Mouse (Mus musculus) neutrophil, adult 5-6 weeks (primary cell): ENCODE data around the gene Stk11. TPM values are rescaled to one million over a fixed set of nuclear protein-coding genes. Genes with fewer than 3 reads are reported as not detected.

Experiments
- ATAC-seq: fragments of 151-379, 151-347 bp; 2 replicates; pipeline ENCODE4 v1.8.0; 2017; ENCODE audit warnings: mild to moderate bottlenecking, moderate TSS enrichment; ENCODE audit not compliant: insufficient number of reproducible peaks, poor library complexity, low FRiP score, severe bottlenecking; ENCODE audit errors: extremely low read depth
- total RNA-seq: library from RNA; stranded (forward); fragments of 200-1000 nt; gene quantifications from 2 replicates; pipeline ENCODE4 v1.2.3, GENCODE M21; 2017

The Stk11 gene
- total RNA-seq, 1 experiment from 2014 or later, result 235 TPM

DNA sequence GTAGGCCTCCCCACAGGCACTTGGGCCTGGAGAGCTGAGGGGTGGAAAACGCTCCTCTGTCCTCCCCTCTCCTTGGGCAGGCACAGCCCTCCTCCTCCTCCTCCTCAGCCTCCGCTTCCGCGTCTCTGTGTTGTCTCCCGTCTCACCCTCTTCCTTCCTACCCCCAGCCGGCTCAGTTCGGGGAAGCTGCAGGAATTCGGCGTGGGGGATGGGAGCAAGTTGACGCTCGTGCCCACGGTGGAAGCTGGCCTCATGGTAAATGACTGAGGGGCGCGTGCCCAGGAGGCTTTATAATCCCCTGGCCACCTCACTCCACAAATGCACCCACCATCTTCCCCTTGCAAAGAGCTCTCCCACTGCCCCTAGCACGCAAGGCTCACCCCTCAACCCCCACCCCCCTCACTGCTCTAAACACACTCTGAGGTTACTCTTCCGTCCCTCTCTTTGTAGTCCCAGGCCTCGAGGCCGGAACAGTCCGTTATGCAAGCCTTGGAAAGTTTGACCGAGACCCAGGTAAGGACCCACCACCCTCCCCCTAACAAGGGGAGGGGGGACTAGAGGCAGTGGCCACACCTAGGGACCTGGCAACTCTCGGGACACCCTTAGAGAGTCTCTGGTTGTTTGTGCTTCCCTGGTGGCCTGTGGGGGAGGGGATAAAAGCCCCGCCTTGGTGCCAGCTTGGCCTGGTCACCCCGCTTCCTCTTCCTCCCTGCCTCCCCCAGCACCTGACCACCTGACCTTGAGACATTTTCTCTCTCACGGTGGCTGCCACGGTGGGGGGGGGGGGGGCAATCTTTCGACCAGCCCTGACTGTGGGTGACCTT, 35.8 kb downstream of the Stk11 start:
- peak; percentile 13 for ATAC-seq

DNA sequence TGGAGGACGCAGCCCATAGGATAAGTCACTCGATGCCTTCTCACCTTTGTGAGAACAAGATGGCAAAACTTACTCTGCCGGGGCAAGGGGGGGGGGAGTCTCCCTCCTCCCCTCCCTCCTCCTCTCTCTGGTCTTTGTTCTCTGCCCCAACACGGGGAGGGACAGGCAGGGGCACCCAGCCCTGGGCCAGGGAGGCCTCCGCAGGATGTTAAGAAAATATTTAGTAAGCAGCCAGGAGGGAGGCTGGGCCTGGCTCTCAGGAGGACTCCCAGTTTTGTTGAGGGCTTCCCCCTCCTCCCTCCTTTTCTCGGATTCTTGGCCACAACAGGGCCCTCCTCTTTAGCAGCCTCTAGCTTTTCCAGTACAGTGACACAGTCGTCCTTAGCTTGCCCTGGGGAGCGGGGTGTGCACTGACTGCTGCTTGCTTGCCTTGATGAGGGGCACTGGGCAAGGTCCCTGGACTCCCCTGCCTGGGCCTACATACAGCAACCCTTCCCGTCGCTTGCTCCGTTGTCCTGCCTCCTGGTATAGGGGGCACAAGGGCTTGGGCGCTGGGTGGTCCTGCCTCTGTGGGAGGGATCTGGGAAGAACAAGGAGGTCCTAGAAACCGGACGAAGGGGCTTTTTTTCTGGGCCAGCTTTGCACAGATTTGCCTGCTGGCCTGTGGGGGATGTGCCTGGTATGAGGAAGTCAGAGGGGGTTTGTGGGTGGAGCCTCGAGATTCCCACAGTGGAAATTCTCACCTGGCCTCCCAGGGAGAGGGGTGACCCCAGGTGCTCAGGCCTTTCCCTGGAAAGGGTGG, 36.7 kb downstream of the Stk11 start:
- ATAC-seq, result no peak

DNA sequence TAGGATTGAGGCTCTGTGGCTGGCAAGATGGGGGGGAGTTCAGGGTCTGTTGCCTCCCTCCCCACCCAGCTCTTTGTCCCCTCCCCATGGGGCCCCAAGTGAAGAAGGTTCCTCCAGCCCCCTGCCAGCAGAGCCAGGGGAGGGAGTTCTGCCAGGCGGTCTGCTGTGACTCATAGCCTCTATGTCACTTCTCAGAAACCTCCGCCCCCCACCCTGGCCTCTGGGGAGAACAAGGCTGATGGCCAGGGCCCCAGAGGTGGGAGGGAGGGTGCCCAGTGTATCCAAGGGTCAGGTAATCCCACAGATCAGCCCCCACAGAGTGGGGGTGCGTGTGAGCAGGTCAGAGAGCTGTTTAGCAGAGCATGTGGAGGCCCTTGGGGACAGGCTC, 37.3 kb downstream of the Stk11 start:
- no peak for ATAC-seq

DNA sequence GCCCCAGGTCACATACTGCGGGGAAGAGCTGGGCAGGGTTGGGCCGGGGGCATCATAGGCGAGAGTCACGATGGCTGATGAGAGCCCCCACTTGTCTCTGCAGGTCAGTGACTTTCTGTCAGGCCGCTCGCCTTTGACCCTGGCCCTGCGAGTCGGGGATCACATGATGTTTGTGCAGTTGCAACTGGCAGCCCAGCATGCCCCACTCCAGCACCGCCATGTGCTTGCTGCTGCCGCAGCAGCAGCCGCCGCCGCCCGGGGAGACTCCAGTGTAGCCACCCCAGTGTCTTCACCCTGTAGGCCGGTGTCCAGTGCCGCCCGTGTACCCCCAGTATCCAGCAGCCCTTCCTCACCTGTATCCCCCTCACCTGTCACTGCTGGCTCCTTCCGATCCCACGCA, 38.1 kb downstream of the Stk11 start:
- no peak for ATAC-seq

DNA sequence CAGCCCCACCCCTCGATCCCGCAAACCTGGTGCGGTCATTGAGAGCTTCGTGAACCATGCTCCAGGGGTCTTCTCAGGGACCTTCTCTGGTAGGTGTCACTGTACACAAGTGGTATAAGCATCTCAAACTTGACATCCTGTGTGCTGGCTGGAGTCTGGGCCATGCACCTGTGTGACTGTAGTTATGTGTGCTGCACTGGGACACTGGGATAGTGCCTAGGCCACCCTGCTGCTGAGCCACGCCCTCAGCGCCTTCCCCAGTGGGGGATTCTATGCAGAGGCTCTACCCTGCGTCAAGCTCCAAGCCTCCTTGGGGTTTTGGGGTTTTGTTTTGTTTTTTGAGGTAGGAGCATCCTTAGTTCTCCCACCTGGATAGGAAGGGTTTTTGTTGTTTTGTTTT, 38.8 kb downstream of the Stk11 start:
- no peak for ATAC-seq

DNA sequence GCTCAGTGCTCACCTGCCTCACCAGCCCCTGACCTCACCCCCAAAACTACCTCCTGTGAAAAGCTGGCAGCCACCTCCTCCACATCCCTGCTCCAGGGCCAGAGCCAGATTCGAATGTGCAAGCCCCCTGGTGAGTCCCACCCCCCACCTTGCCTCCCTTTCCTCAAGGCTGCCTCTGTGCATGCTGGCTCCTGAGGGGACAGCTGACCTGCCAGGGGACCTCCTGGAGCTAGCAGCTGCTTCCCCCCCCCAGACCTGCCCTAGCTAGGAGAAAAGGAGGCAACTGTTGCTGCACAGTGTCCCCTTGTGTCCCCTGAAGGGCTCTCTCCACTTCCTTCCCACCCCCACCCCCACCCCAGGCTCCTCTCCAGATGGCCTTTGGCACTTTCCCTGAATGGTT, 39.7 kb downstream of the Stk11 start:
- no peak for ATAC-seq

DNA sequence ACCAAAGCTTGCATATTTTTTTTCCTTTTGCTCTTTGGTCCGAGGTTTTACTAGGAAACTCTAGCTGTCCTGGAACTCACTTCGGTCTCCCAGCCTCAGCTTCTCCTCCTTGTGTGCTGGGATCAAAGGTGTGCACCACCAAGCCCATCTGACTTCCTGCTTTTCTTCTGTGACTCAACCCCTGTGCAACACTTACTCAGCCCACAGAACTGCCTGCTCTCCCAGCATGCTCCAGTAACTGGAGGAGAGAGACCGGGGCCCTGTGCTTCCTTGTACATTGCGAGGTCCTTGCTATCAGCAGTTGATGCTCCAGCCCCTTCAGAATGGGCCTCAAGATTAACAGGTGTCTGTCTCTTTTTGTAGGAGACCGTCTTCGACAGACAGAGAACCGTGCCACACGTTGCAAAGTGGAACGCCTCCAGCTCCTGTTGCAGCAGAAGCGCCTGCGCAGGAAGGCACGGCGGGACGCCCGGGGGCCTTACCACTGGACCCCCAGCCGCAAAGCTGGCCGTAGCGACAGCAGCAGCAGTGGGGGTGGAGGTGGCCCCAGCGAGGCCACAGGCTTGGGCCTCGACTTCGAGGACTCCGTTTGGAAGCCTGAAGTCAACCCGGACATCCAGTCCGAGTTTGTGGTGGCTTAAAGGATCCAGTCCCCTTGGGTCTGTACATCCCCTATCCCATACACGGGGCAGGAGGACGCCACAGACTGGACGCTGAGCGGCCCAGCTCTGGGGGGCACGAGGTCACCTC, 40.6 kb downstream of the Stk11 start:
- ATAC-seq, result no peak

DNA sequence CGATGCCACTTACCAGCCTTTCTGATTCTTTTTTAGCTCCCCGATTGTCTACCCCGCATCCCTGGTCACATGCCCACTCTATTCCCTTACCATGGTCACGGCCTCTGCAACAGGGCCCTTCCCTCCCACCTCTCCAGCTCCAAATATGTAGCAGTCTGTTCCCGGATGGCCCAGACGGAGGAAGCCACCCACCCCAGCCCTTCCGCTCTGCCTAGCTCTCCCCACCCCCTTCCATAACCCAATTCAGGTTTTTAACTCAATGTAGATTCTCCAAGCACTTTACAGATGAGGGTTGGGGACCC, 41.1 kb downstream of the Stk11 start:
- no peak for ATAC-seq

DNA sequence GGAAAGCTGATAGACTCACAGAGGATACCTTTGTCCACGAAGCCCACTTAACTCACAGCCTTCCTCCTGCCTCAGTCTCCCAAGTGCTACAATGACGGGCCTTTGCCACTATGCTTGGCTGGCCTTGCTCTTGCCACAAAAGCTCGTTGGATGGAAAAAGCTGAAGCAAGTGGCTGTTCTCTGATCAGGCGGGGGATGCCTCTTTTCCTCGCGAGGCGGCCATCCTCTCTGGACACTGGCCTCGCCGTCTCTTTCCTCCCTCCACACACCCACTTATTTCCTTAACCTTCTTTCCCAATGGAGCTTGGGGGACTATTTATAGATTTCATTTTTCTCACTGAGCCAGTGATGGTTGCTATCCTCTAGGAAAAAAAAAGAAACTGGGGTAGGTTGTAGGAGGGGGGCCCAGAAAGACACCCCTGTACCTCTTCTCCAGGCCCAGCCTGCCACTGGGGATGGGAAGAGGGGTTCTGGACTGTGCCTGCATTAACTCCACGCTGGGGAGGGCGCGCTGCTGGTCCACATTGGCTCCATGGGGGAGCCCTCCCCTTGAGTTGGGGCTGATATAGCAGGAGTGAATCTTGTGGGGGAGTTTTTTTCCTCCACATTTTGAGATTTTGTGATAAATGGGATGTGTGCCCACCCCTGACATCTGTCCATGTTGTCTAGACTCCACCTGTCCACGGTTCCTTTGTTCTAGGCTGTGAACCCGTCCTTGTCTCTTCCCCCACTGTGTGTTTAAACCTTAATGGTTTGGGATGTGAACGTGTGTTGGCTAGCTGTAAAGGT, 41.7 kb downstream of the Stk11 start:
- ATAC-seq, result no peak

DNA sequence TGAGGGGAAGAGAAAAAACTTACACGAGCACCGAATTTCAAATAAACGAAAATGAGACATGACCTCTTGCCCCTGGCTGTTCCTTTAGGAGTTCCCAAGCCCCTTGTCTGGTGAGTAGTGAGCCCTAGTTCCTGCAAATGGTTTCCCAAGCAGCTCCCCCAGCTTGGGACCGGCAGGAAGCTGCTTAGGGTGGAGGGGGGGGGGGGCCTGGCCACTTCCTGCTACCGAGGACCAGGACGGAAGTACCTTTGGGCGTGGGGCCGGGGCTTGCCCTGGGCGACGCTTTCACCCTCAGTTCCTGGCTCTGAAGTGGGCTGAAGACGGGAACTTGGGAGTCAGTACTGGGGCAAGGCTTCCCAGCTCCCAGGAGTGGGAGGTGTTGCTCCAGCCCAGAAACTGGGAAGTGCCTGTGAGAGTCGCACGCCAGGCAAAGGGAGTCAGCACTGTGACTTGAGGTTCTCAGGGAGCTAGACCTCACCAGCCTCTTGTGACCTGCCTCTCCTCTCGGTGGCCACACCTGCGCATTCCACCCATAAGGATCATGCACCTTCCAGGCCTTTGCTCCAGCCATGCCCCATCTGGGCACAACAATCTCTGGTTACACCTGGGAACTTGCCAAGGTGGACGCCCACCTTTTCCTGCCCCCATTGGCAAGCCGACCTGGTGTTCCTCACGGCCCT, 42.8 kb downstream of the Stk11 start:
- ATAC-seq, result peak; percentile 10; the same call in 1 of the 2 replicates

DNA sequence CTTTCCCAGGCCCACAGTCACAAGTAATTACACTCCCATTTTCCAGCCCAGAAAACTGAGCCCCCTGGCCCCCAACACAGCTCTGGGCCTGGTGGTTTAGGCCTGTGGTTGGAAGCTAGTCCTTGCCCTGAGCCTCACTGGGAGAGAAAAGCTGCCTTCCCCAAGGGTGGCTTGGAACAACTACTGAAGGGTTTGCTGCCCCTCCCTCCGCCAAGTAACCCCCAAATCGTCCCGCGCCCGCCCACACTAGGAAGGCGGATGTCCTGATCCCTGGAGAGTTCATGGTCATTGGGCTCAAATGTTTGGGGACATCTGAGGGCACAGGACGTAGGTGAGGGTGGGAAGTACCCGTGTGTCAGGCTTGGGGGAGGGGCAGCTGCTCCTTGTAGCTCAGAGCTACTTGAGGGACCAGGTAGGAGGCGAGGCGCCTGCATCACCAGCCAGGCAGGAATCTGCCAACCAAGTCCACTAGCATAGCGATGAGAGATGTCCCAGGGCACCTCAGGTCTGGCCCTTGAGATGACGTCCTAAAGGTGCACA, 43.5 kb downstream of the Stk11 start:
- ATAC-seq, result no peak; the same call in 1 of the 2 replicates

DNA sequence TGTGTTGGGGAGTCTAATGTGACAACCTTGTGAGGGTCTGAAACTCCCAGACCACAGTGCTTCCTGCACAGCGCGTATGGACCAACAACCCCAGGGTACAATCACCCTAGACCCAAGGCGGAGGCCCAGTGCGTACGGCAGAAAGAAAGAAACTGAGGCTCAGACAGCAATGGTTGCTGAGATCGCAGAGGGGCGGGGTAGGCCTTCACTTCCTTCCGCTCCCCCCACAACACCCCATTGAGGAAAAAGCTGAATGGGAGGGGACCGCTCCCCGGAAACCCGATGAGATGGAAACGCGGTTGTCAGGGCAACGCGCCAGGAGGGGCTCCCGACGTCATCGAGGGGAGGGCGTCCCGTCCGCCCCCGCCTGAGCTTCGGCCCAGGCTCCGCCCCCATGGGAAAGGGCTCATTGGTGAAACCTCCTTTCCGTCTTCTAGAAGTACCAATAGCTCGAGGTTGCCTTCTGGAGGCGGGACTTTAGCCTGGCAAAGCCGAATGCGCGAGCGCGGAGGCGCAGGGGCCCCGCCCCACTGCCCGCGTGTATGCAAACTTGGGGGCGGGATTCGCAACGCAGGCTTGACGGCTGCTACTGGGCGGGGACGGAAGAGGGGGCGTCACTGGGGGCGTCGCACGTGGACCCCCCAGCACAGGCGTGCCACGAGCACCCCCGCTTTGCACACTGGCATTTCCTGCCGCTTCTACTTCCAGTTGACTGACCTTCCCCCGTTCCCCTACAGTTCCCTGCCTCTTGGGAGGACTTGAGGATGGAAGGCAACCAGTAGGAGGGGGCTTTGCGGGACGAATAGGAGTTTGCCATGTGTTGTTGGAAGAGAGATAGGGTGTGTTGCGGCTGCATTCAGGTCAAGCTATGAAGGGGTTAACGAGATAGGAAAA, 44.2 kb downstream of the Stk11 start:
- peak; percentile 71 for ATAC-seq

DNA sequence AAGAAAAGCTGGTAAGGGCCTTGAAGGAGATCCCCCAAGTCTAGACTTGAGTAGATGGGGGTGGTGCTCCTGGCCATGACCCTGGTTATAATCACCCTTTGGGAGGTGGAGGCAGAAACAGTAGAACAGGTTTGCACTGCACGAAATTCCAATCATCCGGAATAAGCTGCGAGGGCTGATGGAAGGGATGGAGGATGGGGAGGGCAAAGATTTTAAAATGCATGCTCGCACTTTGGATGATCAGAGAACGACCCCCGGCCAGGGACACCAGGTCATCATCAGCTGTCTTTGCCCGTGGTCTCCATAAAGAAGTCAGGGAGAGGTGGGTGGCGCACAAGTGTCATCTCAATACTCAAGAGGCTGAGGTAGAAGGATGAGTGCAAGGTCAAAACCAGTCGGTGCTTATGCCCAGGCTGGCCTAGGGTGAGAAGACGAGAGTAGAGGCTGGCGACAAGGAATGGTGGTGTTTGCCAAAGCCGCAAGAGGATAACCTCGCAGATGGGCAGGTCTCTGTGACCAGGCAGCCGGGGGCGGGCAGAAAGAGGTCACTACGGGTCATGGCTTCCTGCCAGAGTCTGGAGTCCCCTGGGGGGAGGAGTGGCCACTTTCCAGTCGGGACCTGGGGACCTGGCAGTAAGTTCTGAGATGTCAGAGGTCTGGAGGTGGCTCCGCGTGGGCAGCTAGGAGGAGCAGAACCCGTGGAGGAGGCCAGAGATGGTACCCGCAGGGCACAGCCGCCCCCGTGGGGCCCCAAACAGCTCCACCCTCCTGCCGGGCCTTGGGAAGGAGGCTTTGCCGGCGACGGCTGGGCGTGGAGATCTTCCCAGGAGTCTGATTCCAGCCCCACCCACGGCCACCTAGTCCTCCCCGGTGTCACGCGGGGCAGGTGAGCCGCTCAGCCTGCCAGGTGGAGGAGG, 45.1 kb downstream of the Stk11 start:
- no peak; the same call in 1 of the 2 replicates for ATAC-seq

DNA sequence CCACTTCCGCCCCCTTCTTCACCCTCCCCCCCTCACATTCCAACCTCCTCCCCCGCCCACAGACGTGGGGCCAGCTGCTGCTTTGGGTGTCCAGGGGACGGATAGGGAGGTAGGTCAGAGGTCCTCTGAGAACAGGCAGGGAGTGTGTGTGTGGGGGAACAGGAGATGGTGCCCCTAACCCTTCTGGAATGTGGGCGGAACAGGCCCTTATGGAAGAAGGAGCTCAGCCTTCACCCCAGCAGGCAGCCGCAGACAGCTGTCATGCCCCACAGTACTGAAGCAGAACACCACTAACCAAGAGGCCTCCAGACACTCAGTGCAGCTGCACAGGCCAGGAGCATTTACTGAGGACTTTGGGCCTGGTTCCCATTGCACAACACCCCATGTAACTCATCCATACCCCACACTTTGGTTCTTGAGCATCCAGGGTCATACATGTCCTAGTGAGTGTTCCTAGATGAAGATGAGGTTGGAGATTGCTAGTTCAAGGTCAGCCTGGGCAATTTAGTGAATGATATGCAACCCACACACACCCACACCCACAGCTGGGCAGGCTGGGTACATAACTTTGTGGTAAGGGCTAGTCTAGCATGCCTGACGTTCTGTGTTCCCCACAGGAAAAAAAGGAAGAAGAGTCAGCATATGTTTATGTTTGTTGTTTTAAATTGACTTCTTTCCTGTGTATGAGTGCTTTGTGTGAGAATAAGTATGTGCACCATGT, 46.1 kb downstream of the Stk11 start:
- no peak for ATAC-seq

DNA sequence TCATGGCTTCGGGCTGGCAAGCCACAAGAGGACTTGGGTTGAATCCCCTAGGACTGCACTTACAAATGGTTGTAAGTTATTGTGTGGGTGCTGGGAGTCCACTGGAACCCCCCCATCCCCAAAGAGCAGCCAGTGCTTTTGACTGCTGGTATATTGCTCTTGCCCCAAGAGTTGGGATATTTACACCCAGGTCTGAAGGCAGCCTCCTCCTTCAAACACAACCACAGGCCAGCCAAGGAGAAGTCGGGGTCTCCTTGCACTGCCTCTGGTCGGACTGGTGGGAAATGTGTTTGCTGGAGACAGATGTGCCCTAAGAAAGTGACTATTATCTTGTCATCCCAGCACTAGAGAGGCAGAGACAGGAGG, 46.6 kb downstream of the Stk11 start:
- ATAC-seq, result no peak
